Mouse (Mus musculus): ENCODE results near the gene Erbin. TPM values are rescaled to one million over a fixed set of nuclear protein-coding genes. Genes with fewer than 3 reads are reported as not detected.

Erbin gene
- polyA plus RNA-seq, 1 experiment, result 8.4 TPM

GRCm38 (mm10) chr13:103919234-103919955, 919 bp downstream of the Erbin start:
- H3K79me2 ChIP-seq (ENCODE audit: control insufficient read depth, insufficient read depth), result peaks cover 56% of the 10 kb centered on the region
- H3K4me3 ChIP-seq, result peak overlapping the region; percentile 90
- H3K36me3 ChIP-seq (ENCODE audit: control insufficient read depth, insufficient read depth), result no peaks in the 10 kb centered on the region
- H3K27me3 ChIP-seq (ENCODE audit: control insufficient read depth, insufficient read depth, insufficient read length), result no peaks in the 10 kb centered on the region
- peak overlapping the region; percentile 100 for H3ac ChIP-seq (ENCODE audit: control insufficient read depth, insufficient read length)
- peak overlapping the region; percentile 97 for H3K4me2 ChIP-seq (ENCODE audit: low read depth)
- TF ChIP-seq USF1 (IDR thresholded peaks at IDR 0.05; ENCODE audit: low read depth) (no peak), MYOD1 (IDR thresholded peaks at IDR 0.05; ENCODE audit: control insufficient read depth in 1 of 3, insufficient read length in 2 of 3, low read depth in 2 of 3) (no peak), POLR2AphosphoS2 (IDR thresholded peaks at IDR 0.05; ENCODE audit: insufficient read length, low read depth) (no peak), SRF (IDR thresholded peaks at IDR 0.05; ENCODE audit: control insufficient read depth, insufficient read length, low read depth) (no peak), CEBPB (IDR thresholded peaks at IDR 0.05; ENCODE audit: insufficient read depth, poor library complexity, severe bottlenecking) (no peak), MAX (IDR thresholded peaks at IDR 0.05; ENCODE audit: low read depth) (no peak), TCF12 (IDR thresholded peaks at IDR 0.05; ENCODE audit: insufficient read depth, poor library complexity, severe bottlenecking) (no peak), TCF3 (IDR thresholded peaks at IDR 0.05; ENCODE audit: insufficient read length, low read depth) (no peak), REST (IDR thresholded peaks at IDR 0.05; ENCODE audit: insufficient read depth, insufficient read length) (no peak), E2F4 (IDR thresholded peaks at IDR 0.05; ENCODE audit: insufficient read depth) (no peak), POLR2A (IDR thresholded peaks at IDR 0.05; ENCODE audit: insufficient read length, low read depth) (no peak), MYOG (IDR thresholded peaks at IDR 0.05; ENCODE audit: control insufficient read depth in 1 of 3, insufficient read depth in 1 of 3, insufficient read length in 2 of 3, low read depth in 2 of 3) (no peak)

GRCm38 (mm10) chr13:103918432-103918831, 1.9 kb downstream of the Erbin start:
- Histone ChIP-seq H3K79me2 (ENCODE audit: control insufficient read depth, insufficient read depth) (peaks cover 66% of the 10 kb centered on the region), H3ac (ENCODE audit: control insufficient read depth, insufficient read length) (no peak overlapping the region), H3K4me3 (peak overlapping the region; percentile 90), H3K4me2 (ENCODE audit: low read depth) (peak overlapping the region; percentile 97), H3K36me3 (ENCODE audit: control insufficient read depth, insufficient read depth) (no peaks in the 10 kb centered on the region), H3K27me3 (ENCODE audit: control insufficient read depth, insufficient read depth, insufficient read length) (no peaks in the 10 kb centered on the region)
- TF ChIP-seq TCF12 (IDR thresholded peaks at IDR 0.05; ENCODE audit: insufficient read depth, poor library complexity, severe bottlenecking) (no peak), MYOG (IDR thresholded peaks at IDR 0.05; ENCODE audit: control insufficient read depth in 1 of 3, insufficient read depth in 1 of 3, insufficient read length in 2 of 3, low read depth in 2 of 3) (no peak), MAX (IDR thresholded peaks at IDR 0.05; ENCODE audit: low read depth) (no peak), SRF (IDR thresholded peaks at IDR 0.05; ENCODE audit: control insufficient read depth, insufficient read length, low read depth) (no peak), E2F4 (IDR thresholded peaks at IDR 0.05; ENCODE audit: insufficient read depth) (no peak), USF1 (IDR thresholded peaks at IDR 0.05; ENCODE audit: low read depth) (no peak), POLR2AphosphoS2 (IDR thresholded peaks at IDR 0.05; ENCODE audit: insufficient read length, low read depth) (no peak), TCF3 (IDR thresholded peaks at IDR 0.05; ENCODE audit: insufficient read length, low read depth) (no peak), MYOD1 (IDR thresholded peaks at IDR 0.05; ENCODE audit: control insufficient read depth in 1 of 3, insufficient read length in 2 of 3, low read depth in 2 of 3) (no peak), CEBPB (IDR thresholded peaks at IDR 0.05; ENCODE audit: insufficient read depth, poor library complexity, severe bottlenecking) (no peak), POLR2A (IDR thresholded peaks at IDR 0.05; ENCODE audit: insufficient read length, low read depth) (no peak), REST (IDR thresholded peaks at IDR 0.05; ENCODE audit: insufficient read depth, insufficient read length) (no peak)

- Histone ChIP-seq H3K4me3 (no peak overlapping the region), H3K79me2 (ENCODE audit: control insufficient read depth, insufficient read depth) (peaks cover 99% of the 10 kb centered on the region), H3K4me2 (ENCODE audit: low read depth) (no peak overlapping the region), H3K36me3 (ENCODE audit: control insufficient read depth, insufficient read depth) (no peaks in the 10 kb centered on the region), H3ac (ENCODE audit: control insufficient read depth, insufficient read length) (no peak overlapping the region), H3K27me3 (ENCODE audit: control insufficient read depth, insufficient read depth, insufficient read length) (no peaks in the 10 kb centered on the region)
- TF ChIP-seq SRF (IDR thresholded peaks at IDR 0.05; ENCODE audit: control insufficient read depth, insufficient read length, low read depth), result no peak
- no peak for TF ChIP-seq USF1 (IDR thresholded peaks at IDR 0.05; ENCODE audit: low read depth)
- no peak for TF ChIP-seq POLR2AphosphoS2 (IDR thresholded peaks at IDR 0.05; ENCODE audit: insufficient read length, low read depth)
- no peak for TF ChIP-seq MYOD1 (IDR thresholded peaks at IDR 0.05; ENCODE audit: control insufficient read depth in 1 of 3, insufficient read length in 2 of 3, low read depth in 2 of 3)
Measured at GRCm38 (mm10) chr13:103914114-103914736, 6.1 kb downstream of the Erbin start.

GRCm38 (mm10) chr13:103912351-103912750, 8.0 kb downstream of the Erbin start:
- Histone ChIP-seq H3K36me3 (ENCODE audit: control insufficient read depth, insufficient read depth) (no peaks in the 10 kb centered on the region), H3K27me3 (ENCODE audit: control insufficient read depth, insufficient read depth, insufficient read length) (no peaks in the 10 kb centered on the region), H3K79me2 (ENCODE audit: control insufficient read depth, insufficient read depth) (peaks cover 97% of the 10 kb centered on the region), H3ac (ENCODE audit: control insufficient read depth, insufficient read length) (no peak overlapping the region), H3K4me2 (ENCODE audit: low read depth) (no peak overlapping the region), H3K4me3 (no peak overlapping the region)
- TF ChIP-seq MAX (IDR thresholded peaks at IDR 0.05; ENCODE audit: low read depth), result no peak
- TF ChIP-seq TCF3 (IDR thresholded peaks at IDR 0.05; ENCODE audit: insufficient read length, low read depth), result no peak
- no peak for TF ChIP-seq E2F4 (IDR thresholded peaks at IDR 0.05; ENCODE audit: insufficient read depth)
- no peak for TF ChIP-seq USF1 (IDR thresholded peaks at IDR 0.05; ENCODE audit: low read depth)
- no peak for TF ChIP-seq MYOD1 (IDR thresholded peaks at IDR 0.05; ENCODE audit: control insufficient read depth in 1 of 3, insufficient read length in 2 of 3, low read depth in 2 of 3)
- no peak for TF ChIP-seq TCF12 (IDR thresholded peaks at IDR 0.05; ENCODE audit: insufficient read depth, poor library complexity, severe bottlenecking)
- TF ChIP-seq CEBPB (IDR thresholded peaks at IDR 0.05; ENCODE audit: insufficient read depth, poor library complexity, severe bottlenecking), result no peak
